Mouse (Mus musculus) hindbrain, embryonic 13.5 days (tissue): ENCODE data around the gene Tmem126a. TPM values are rescaled to one million over a fixed set of nuclear protein-coding genes. Genes with fewer than 3 reads are reported as not detected.

Experiments
- ATAC-seq: fragments of 200-750 bp; cut with Nextera tagmentation; 2 replicates; pipeline ENCODE4 v1.8.0; 2017; ENCODE audit warnings: moderate TSS enrichment; ENCODE audit not compliant: low FRiP score
- H3K27ac ChIP-seq: fragments of 300-500 bp; sonication (generic); 2 replicates; pipeline ENCODE4 v1.5.1; 2015; ENCODE audit warnings: inconsistent platforms, mild to moderate bottlenecking, moderate library complexity
- H3K27me3 ChIP-seq: fragments of 300-500 bp; sonication (generic); 2 replicates; pipeline ENCODE4 v1.6.1; 2015; ENCODE audit warnings: mild to moderate bottlenecking, inconsistent platforms
- H3K36me3 ChIP-seq: fragments of 300-500 bp; sonication (generic); 2 replicates; pipeline ENCODE4 v1.6.1; 2015; ENCODE audit warnings: mild to moderate bottlenecking, inconsistent platforms
- H3K4me1 ChIP-seq: fragments of 300-500 bp; sonication (generic); replicated peaks from 2 replicates; pipeline ENCODE4 v1.6.1; 2015; ENCODE audit warnings: inconsistent platforms
- H3K4me2 ChIP-seq: fragments of 300-500 bp; sonication (generic); 2 replicates; pipeline ENCODE4 v1.6.1; 2015; ENCODE audit warnings: inconsistent platforms, mild to moderate bottlenecking, moderate library complexity
- H3K4me3 ChIP-seq: fragments of 300-500 bp; sonication (generic); 2 replicates; pipeline ENCODE4 v1.5.1; 2015; ENCODE audit warnings: mild to moderate bottlenecking, inconsistent platforms
- H3K9ac ChIP-seq: fragments of 300-500 bp; sonication (generic); 2 replicates; pipeline ENCODE4 v1.6.1; 2015; ENCODE audit warnings: mild to moderate bottlenecking, inconsistent platforms
- H3K9me3 ChIP-seq: fragments of 300-500 bp; sonication (generic); 2 replicates; pipeline ENCODE4 v1.6.1; 2016; ENCODE audit warnings: inconsistent platforms
- WGBS: fragments of 180-500 bp; shearing (Covaris S2); methylation state at CpG from one replicate; pipeline ENCODE4 v1.1.7; 2015; 5-methylcytosine and 5-hydroxymethylcytosine counted together
- polyA plus RNA-seq: library from polyadenylated mRNA; unstranded; fragments of >200 nt; fragmentation: Nextera tagmentation; extraction: Ambion mirVana; gene quantifications from 2 replicates; pipeline ENCODE4 v1.2.1, GENCODE M21; 2015

Gene Tmem126a
- 134 and 140 TPM in 2 replicates for polyA plus RNA-seq

- H3K9ac ChIP-seq = peak within 1 kb of the TSS; percentile 86
- H3K27me3 ChIP-seq = no peaks in the 10 kb centered on the region
- peak within 1 kb of the TSS; percentile 56 for H3K4me2 ChIP-seq
- peak; percentile 98 for ATAC-seq
- WGBS = under 1% methylated on average over 41 of the region's 41 CpGs
- peak within 1 kb of the TSS; percentile 69 for H3K4me3 ChIP-seq
- H3K27ac ChIP-seq = peak within 1 kb of the TSS; percentile 93
- peaks cover 16% of the 10 kb centered on the region for H3K4me1 ChIP-seq
- peaks cover 15% of the 10 kb centered on the region for H3K36me3 ChIP-seq
- H3K9me3 ChIP-seq = no peaks in the 10 kb centered on the region
These were observed at the start of gene Tmem126a for GRCm38 (mm10) chr7:90456845-90457468. Tmem126a (minus strand) TSS chr7:90457229.

GRCm38 (mm10) chr7:90482607-90483006 lies 25.6 kb upstream of the Tmem126a start:
- WGBS = 94% methylated on average over 2 of the region's 2 CpGs
- Histone ChIP-seq H3K4me2 (no peak overlapping the region), H3K36me3 (no peaks in the 10 kb centered on the region), H3K4me3 (no peak overlapping the region), H3K9me3 (no peaks in the 10 kb centered on the region), H3K27ac (no peak overlapping the region), H3K9ac (no peak overlapping the region), H3K27me3 (peaks cover 3% of the 10 kb centered on the region; the same call in 1 of the 2 replicates), H3K4me1 (no peaks in the 10 kb centered on the region)
- ATAC-seq = no peak

- H3K4me1 ChIP-seq = peaks cover 14% of the 10 kb centered on the region
- H3K27me3 ChIP-seq = peaks cover 3% of the 10 kb centered on the region; the same call in 1 of the 2 replicates
- ATAC-seq = peak; percentile 92; the same call in 1 of the 2 replicates
- H3K4me3 ChIP-seq = peak within 1 kb of the TSS; percentile 69
- no peaks in the 10 kb centered on the region for H3K36me3 ChIP-seq
- peak within 1 kb of the TSS; percentile 65 for H3K4me2 ChIP-seq
- WGBS = 1% methylated on average over 32 of the region's 32 CpGs
- H3K9ac ChIP-seq = peak within 1 kb of the TSS; percentile 83
- peak within 1 kb of the TSS; percentile 92 for H3K27ac ChIP-seq
- no peaks in the 10 kb centered on the region for H3K9me3 ChIP-seq
These were observed 19.6 kb upstream of the Tmem126a start, which contains the start of gene Dlg2 for GRCm38 (mm10) chr7:90476313-90477245. Dlg2 (plus strand) TSS chr7:90476672.

GRCm38 (mm10) chr7:90475793-90476312 lies 18.8 kb upstream of the Tmem126a start, which contains the start of gene Tmem126b:
Tmem126b (minus strand) TSS chr7:90476001.
- Histone ChIP-seq H3K4me1 (peaks cover 14% of the 10 kb centered on the region), H3K4me2 (peak within 1 kb of the TSS; percentile 65), H3K9me3 (no peaks in the 10 kb centered on the region), H3K4me3 (peak within 1 kb of the TSS; percentile 69), H3K27ac (peak within 1 kb of the TSS; percentile 92), H3K9ac (peak within 1 kb of the TSS; percentile 83), H3K36me3 (no peaks in the 10 kb centered on the region), H3K27me3 (peaks cover 3% of the 10 kb centered on the region; the same call in 1 of the 2 replicates)
- under 1% methylated on average over 36 of the region's 36 CpGs for WGBS
- peak; percentile 100 for ATAC-seq

DNA sequence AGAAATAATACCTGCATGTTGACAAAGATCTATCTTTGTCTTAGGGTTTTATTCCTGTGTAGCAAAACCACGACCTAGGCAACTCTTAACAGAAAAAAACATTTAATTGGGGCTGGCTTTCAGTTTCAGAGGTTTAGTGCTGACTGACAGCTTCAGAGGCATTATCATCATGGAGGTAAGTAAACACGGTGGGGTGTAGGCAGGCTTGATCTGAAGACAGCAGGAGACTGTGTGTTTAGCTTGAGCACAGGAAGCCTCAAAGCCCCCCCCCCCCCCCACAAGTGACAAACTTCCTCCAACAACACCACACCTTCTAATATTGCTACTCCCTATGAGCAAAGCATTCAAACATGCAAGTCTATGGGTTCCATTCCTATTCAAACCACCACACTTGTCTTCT lies 16.5 kb upstream of the Tmem126a start:
- 69% methylated on average over 2 of the region's 2 CpGs for WGBS
- ATAC-seq = no peak
- Histone ChIP-seq H3K36me3 (peaks cover 17% of the 10 kb centered on the region), H3K27ac (no peak overlapping the region), H3K4me1 (peaks cover 14% of the 10 kb centered on the region), H3K4me2 (no peak overlapping the region), H3K27me3 (no peaks in the 10 kb centered on the region), H3K4me3 (no peak overlapping the region), H3K9ac (no peak overlapping the region), H3K9me3 (no peaks in the 10 kb centered on the region)

GRCm38 (mm10) chr7:90461441-90461840 lies 4.4 kb upstream of the Tmem126a start:
- H3K9me3 ChIP-seq = no peaks in the 10 kb centered on the region
- no peak overlapping the region for H3K27ac ChIP-seq
- H3K27me3 ChIP-seq = no peaks in the 10 kb centered on the region
- H3K36me3 ChIP-seq = 0 out of 2 replicates have a peak, but pooled peaks cover under 1% of the 10 kb centered on the region
- no peak overlapping the region for H3K9ac ChIP-seq
- 95% methylated on average over 5 of the region's 5 CpGs for WGBS
- H3K4me1 ChIP-seq = peaks cover 7% of the 10 kb centered on the region
- ATAC-seq = no peak
- no peak overlapping the region for H3K4me2 ChIP-seq
- H3K4me3 ChIP-seq = no peak overlapping the region

GRCm38 (mm10) chr7:90460930-90461329 lies 3.9 kb upstream of the Tmem126a start:
- H3K4me3 ChIP-seq = no peak overlapping the region
- no peak overlapping the region for H3K4me2 ChIP-seq
- no peaks in the 10 kb centered on the region for H3K27me3 ChIP-seq
- no peak overlapping the region for H3K27ac ChIP-seq
- peaks cover 12% of the 10 kb centered on the region for H3K4me1 ChIP-seq
- no peaks in the 10 kb centered on the region for H3K9me3 ChIP-seq
- H3K36me3 ChIP-seq = no peaks in the 10 kb centered on the region
- H3K9ac ChIP-seq = no peak overlapping the region
- 28% methylated on average over 14 of the region's 14 CpGs for WGBS
- no peak for ATAC-seq

- Histone ChIP-seq H3K9me3 (no peaks in the 10 kb centered on the region), H3K4me2 (no peak overlapping the region), H3K36me3 (no peaks in the 10 kb centered on the region), H3K27ac (no peak overlapping the region), H3K27me3 (no peaks in the 10 kb centered on the region), H3K9ac (no peak overlapping the region), H3K4me1 (peaks cover 16% of the 10 kb centered on the region), H3K4me3 (no peak overlapping the region)
- no peak for ATAC-seq
- WGBS = 55% methylated on average over 10 of the region's 10 CpGs
These were observed 3.3 kb upstream of the Tmem126a start for GRCm38 (mm10) chr7:90460330-90460729.

DNA sequence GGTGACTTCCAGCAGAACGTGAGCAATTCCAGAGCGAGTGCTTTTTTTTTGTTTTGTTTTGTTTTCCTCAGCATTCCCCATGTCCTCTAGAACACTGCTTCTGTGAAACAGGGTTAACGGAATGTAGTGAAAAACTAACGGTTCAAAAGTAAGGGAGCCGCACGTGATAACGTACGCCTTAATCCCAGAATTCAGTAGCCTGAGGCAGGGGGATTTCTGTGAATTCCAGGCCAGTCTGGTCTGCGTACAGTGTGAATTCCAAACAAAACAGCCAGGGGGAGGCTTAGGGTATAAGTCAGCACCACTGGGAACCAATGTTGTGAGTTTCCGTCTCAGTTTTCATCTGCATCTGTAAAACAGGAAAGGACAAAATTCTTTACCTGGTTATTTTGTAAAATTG lies 488 bp upstream of the Tmem126a start:
- WGBS = 15% methylated on average over 10 of the region's 10 CpGs
- Histone ChIP-seq H3K4me2 (peak overlapping the region; percentile 56), H3K4me3 (peak overlapping the region; percentile 69), H3K9ac (peak overlapping the region; percentile 86), H3K36me3 (peaks cover 15% of the 10 kb centered on the region), H3K27me3 (no peaks in the 10 kb centered on the region), H3K4me1 (peaks cover 16% of the 10 kb centered on the region), H3K27ac (peak overlapping the region; percentile 93), H3K9me3 (no peaks in the 10 kb centered on the region)
- ATAC-seq = peak; percentile 78

DNA sequence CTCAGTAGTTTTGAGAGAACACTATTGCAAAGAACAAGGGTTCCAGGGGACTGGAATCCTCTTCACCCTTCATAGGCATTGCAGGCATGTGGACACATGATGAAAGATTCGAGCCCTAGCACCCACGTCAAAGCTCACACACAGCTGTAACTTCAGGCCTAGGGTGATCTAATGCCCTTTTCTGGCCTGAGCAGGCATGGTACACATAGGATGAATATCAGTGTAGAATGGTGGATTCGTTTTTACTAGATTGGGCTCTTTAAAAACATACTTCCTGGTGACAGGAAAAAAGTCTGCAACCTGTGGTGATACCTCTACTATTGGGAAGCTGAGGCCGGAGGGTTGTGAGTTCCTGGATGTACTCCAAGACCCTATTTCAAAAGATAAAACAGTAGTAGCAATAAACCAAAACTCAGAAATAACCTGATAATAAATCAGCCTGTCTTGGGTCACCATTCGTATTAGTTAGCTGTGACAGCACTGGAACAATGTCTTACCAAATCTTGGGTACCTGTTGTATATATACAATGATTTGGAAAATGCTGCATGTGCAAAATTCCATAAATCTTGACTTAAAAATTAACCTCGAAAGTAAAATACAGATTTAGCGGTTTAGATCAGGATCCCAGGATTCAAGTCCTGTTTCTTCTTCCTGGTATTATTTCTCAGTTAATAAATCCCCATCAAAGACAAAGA lies 732 bp downstream of the Tmem126a start:
- Histone ChIP-seq H3K9me3 (no peaks in the 10 kb centered on the region), H3K27me3 (no peaks in the 10 kb centered on the region), H3K4me1 (peaks cover 16% of the 10 kb centered on the region), H3K4me3 (peak overlapping the region; percentile 69), H3K27ac (peak overlapping the region; percentile 93; the same call in 1 of the 2 replicates), H3K9ac (peak overlapping the region; percentile 86), H3K4me2 (peak overlapping the region; percentile 56), H3K36me3 (peaks cover 17% of the 10 kb centered on the region)
- 42% methylated on average over 7 of the region's 7 CpGs for WGBS
- ATAC-seq = no peak

DNA sequence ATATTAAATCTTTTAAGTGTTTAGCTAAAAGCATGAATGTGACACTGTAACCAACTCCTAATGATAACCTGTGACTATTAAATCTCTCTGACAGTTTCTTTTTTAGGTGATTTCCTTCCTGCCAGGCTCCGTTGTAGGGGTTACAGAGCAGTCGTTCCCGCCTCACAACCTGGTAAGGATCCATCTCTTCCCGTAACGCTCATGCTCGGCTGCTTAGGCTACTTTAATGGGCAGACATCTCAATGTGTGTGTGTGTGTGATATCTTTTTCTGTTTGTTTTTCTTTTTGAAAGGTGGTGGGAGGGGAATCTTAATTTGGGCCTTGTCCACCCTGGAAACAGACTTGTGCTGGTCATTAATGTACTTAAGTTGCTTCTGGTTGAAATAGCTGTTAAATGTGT lies 12.8 kb downstream of the Tmem126a start:
- peak overlapping the region; percentile 98; the same call in 1 of the 2 replicates for H3K27ac ChIP-seq
- peaks cover 6% of the 10 kb centered on the region for H3K36me3 ChIP-seq
- no peaks in the 10 kb centered on the region for H3K9me3 ChIP-seq
- no peaks in the 10 kb centered on the region for H3K27me3 ChIP-seq
- peak overlapping the region; percentile 98 for H3K4me2 ChIP-seq
- H3K4me1 ChIP-seq = peaks cover 9% of the 10 kb centered on the region
- no peak for ATAC-seq
- H3K9ac ChIP-seq = peak overlapping the region; percentile 97
- peak overlapping the region; percentile 98 for H3K4me3 ChIP-seq
- 2% methylated on average over 6 of the region's 6 CpGs for WGBS
